Mouse (Mus musculus): ENCODE results near the gene Med25.

Gene Med25

GRCm38 (mm10) chr7:44850146-44850545 is 42.4 kb downstream of the Med25 start:
- DNase-seq (ENCODE audit: extremely low spot score, low read depth, low spot score), result no peak

DNA sequence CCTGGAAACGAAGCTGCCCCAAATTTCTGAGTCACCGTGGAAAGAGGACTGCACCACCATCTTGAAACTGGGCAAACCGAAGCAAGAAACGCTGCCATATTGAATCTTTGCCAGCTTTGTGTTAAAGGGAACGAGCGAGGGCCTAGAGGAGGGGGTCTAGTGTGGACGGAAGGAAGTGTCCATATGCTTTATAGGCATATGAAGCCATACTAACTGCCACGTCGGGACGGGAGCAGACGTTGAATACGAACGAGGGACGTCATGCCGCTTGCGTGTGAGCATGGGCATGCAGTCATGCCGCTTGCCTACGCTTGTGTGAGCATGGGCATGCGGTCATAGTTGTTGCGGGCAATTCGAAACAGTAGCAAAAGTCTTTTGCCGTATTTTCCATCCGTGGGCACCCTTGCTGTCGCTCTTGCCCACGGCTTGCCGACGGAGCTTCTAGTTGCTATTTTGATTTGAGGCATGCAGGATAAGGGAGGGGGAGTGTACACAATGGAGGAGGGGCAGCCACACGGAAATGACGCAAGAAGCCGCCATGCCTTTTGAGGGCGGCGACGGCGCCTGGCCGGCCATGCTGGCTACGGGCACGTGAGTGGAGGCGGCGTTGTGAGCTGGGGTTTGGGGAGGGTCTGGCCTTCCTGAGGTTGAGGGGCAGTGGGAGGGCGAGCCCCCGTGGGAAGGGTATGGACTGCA is 42.9 kb downstream of the Med25 start:
- DNase-seq (ENCODE audit: extremely low spot score, low read depth, low spot score), result peak; percentile 79

DNA sequence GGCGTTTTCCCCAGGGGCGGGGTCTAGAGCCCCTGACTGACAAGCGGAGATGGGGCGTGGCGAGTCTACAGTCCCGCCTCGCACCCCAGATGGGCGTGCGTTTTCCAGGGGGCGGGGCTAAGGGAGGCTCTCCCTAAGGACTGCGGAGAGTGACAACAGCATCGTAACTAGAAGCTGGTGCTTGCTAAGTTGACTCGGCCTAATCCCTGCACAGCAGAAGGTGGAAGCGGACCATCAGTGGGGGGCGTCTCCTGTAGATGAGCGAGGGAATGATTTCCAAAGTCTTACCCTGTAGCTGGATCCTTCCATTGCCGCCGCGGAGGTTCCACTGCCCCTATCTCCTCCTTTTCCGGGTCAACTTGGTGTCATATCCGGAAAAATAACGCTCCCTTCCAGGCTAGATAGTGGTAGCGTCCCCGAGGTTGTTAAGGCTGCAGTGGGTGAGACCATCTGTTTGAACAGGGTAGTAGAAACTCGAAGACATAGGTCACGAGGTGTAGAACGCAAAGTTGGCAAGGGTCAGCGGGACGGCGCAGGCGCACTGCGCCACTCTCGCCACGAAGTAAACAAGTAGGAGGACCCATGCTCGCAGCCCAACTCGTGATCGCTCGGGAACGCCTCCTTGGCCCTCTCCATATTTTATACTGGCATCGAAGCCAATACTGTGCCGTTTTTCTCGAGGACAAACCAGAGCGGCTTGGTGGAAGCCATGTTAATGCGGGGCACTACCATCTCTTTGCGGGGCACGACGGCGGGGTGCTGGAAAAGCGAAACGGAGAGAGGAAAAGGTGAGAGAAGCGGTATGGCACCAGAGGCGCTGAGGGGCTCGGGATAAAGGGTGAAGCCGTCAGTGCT is 43.7 kb downstream of the Med25 start, which contains the start of the genes Akt1s1 and Tbc1d17:
TSS of gene Akt1s1 (plus strand) at position 431 of the 855 bp plus-strand sequence.
TSS of gene Tbc1d17 (minus strand) at position 519 of the 855 bp plus-strand sequence.
- peak; percentile 98 for DNase-seq (ENCODE audit: extremely low spot score, low read depth, low spot score)

DNA sequence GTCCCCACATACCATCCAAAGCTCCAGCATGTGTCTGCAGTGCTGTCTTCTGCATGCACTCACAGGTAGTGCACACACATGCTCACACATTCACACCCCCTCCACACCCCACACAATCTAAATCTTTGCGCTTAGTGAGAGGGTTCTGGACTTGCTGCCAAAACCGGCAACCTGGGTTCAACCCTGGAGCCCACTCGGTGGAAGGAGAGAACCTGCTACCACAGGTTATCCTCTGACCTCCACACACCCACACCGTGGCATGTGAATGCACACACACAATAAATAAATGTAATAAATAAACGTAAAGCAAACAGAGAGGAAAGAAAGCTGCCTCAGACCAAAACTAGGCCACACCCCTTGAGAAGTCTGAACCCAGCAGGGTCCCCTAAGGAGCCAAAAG is 44.7 kb downstream of the Med25 start:
- DNase-seq (ENCODE audit: extremely low spot score, low read depth, low spot score), result no peak

GRCm38 (mm10) chr7:44846804-44847203 is 45.7 kb downstream of the Med25 start:
- no peak for DNase-seq (ENCODE audit: extremely low spot score, low read depth, low spot score)

- DNase-seq (ENCODE audit: extremely low spot score, low read depth, low spot score), result no peak
Measured at GRCm38 (mm10) chr7:44845006-44845405, 47.5 kb downstream of the Med25 start.

- no peak for DNase-seq (ENCODE audit: extremely low spot score, low read depth, low spot score)
Measured at GRCm38 (mm10) chr7:44841825-44842463, 50.6 kb downstream of the Med25 start.

GRCm38 (mm10) chr7:44840426-44840825 is 52.1 kb downstream of the Med25 start:
- DNase-seq (ENCODE audit: extremely low spot score, low read depth, low spot score), result no peak

- DNase-seq (ENCODE audit: extremely low spot score, low read depth, low spot score), result no peak
Measured at GRCm38 (mm10) chr7:44839491-44840191, 52.9 kb downstream of the Med25 start.

GRCm38 (mm10) chr7:44839171-44839490 is 53.4 kb downstream of the Med25 start:
- DNase-seq (ENCODE audit: extremely low spot score, low read depth, low spot score), result no peak

DNA sequence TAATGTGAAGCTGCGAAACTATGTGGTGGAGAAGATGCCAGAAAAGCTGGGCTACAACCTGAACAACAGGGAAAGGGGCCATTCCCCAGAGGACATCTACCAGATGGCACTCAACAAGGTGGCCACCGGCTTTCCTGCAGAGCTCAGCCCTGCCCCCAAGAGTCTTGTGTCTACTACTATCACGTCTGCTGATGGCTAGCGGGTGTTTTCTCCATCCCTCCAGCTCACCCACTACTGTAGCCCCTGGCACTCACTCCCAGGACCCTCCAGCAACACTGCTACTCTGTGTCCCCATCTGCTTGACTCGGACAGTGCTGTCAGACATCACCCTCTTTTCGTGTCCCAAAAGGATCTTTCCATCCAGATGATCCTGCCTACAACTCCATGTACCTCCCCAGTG is 54.4 kb downstream of the Med25 start:
- DNase-seq (ENCODE audit: extremely low spot score, low read depth, low spot score), result no peak

DNA sequence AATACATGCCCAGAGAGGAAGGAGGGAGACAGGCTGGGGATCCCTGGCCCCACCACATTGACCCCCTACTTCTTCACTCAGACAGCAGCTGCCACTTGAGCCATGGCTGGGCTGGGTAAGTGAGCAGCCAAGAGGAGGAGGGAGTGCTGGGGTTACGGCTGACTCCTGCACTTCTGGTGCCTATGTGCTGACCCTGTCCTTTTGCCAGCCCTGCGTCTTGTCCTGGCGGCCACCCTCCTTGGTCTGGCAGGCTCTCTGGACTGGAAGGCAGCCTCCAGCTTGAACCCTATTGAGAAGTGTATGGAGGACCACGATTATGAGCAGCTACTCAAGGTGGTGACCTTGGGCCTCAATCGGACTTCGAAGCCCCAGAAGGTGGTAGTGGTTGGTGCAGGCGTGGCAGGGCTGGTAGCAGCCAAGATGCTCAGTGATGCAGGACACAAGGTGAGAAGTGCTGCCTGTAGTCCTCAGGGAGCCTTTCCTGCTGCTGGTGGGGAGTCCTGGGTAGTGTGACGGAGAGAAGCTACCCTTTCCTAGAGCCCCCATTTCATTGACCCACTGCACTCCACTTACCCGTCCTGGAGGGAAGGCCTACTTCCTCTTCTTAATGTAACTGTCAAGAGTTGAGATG is 56.0 kb downstream of the Med25 start:
- no peak for DNase-seq (ENCODE audit: extremely low spot score, low read depth, low spot score)

GRCm38 (mm10) chr7:44836016-44836404 is 56.5 kb downstream of the Med25 start:
- DNase-seq (ENCODE audit: extremely low spot score, low read depth, low spot score), result no peak

- DNase-seq (ENCODE audit: extremely low spot score, low read depth, low spot score), result no peak
Measured at GRCm38 (mm10) chr7:44835373-44836015, 57.0 kb downstream of the Med25 start.

DNA sequence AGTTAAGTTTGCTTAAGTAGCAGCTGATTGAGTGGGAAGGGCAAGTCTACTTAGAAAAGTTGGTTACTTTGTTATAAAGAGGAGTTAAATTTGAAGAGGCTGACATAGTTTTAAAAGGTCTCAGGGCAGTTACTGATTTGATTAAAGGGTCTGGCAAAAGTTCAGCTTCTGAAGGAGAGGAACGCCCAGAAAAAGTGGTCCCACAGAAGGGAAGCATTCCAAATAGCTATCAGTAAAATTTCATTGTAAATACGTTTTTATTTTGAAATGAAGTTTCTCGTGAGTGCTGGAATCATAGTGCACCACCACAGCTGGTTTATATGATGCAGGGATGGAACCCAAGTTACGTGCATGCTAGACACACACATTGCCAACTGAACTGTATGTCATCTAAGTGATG is 59.7 kb downstream of the Med25 start:
- no peak for DNase-seq (ENCODE audit: extremely low spot score, low read depth, low spot score)

DNA sequence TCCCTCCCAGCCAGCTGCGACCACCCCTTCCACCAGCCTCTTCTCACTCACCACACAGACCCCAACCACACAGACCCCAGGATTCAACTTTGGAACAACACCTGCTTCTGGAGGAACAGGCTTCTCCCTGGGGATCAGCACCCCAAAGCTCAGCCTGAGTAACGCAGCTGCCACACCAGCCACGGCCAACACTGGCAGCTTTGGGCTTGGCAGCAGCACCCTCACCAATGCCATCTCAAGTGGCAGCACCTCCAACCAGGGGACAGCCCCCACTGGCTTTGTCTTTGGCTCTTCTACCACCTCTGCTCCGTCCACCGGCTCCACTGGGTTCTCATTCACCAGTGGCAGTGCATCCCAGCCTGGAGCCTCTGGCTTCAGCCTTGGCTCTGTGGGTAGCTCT is 63.8 kb downstream of the Med25 start:
- DNase-seq (ENCODE audit: extremely low spot score, low read depth, low spot score), result no peak

- DNase-seq (ENCODE audit: extremely low spot score, low read depth, low spot score), result no peak
Measured at GRCm38 (mm10) chr7:44826771-44827170, 65.7 kb downstream of the Med25 start.

Measured in hindlimb bud, embryonic 11.5 days (tissue).